Mouse (Mus musculus) CH12.LX (cell line): Measurements from ENCODE around the gene Gys2. TPM values are rescaled to one million over a fixed set of nuclear protein-coding genes. Genes with fewer than 3 reads are reported as not detected.

Source experiments
- DNase-seq: peaks from one replicate; pipeline ENCODE4 v3.0.0-alpha.2; 2013; ENCODE audit errors: extremely low read depth
- H3K27ac ChIP-seq: 2 replicates; pipeline ENCODE4 v1.5.1; 2012; ENCODE audit warnings: low read depth, mild to moderate bottlenecking, control low read depth, moderate library complexity; ENCODE audit not compliant: insufficient read depth
- H3K27me3 ChIP-seq: replicated peaks from 2 replicates; pipeline ENCODE3; 2012; ENCODE audit warnings: inconsistent platforms
- H3K36me3 ChIP-seq, 2 experiments: replicated peaks in 1 of 2; 2 replicates each; pipeline versions ENCODE3 to v1.6.1; 2012; ENCODE audit warnings: inconsistent platforms in 1 of 2, low read length in 1 of 2, mild to moderate bottlenecking in 1 of 2, mixed read lengths in 1 of 2, moderate library complexity in 1 of 2; ENCODE audit not compliant: control insufficient read depth in 1 of 2, insufficient read depth in 1 of 2
- H3K4me1 ChIP-seq, 2 experiments: 2 replicates each; pipeline ENCODE4 v1.6.1; 2012; ENCODE audit warnings: inconsistent platforms in 1 of 2, moderate library complexity in 1 of 2; ENCODE audit not compliant: insufficient read depth in 2 of 2, control insufficient read depth in 1 of 2
- H3K4me2 ChIP-seq: 2 replicates; pipeline ENCODE4 v1.6.1; 2012; ENCODE audit warnings: low read depth, mild to moderate bottlenecking, control low read depth; ENCODE audit not compliant: poor library complexity, insufficient read depth, severe bottlenecking
- H3K4me3 ChIP-seq, 3 experiments: fragments of 150-350 bp in 1 of 3; sonication (generic) in 1 of 3; replicated peaks in 1 of 3; 2 replicates each; pipeline versions ENCODE3 to v1.5.1; 2011 to 2012; ENCODE audit warnings: low read depth in 2 of 3, low read length in 2 of 3, mild to moderate bottlenecking in 2 of 3, moderate library complexity in 2 of 3, control low read depth in 1 of 3, improper control_type of control experiment in 1 of 3, inconsistent platforms in 1 of 3, mixed read lengths in 1 of 3; ENCODE audit not compliant: poor library complexity in 1 of 3
- H3K79me2 ChIP-seq: replicated peaks from 2 replicates; pipeline ENCODE4 v1.6.1; 2012; ENCODE audit warnings: mild to moderate bottlenecking, moderate library complexity; ENCODE audit not compliant: control insufficient read depth, poor library complexity, insufficient read depth, severe bottlenecking; ENCODE audit errors: extremely low read depth
- H3K9ac ChIP-seq: 2 replicates; pipeline ENCODE4 v1.6.1; 2012; ENCODE audit warnings: low read depth, mild to moderate bottlenecking, control low read depth, moderate library complexity; ENCODE audit not compliant: insufficient read depth
- H3K9me3 ChIP-seq: replicated peaks from 2 replicates; pipeline ENCODE3; 2012; ENCODE audit warnings: low read length, inconsistent platforms, mixed read lengths
- CHD1 ChIP-seq: IDR thresholded peaks from 2 replicates; pipeline ENCODE4 v1.6.1; 2012; ENCODE audit warnings: low read depth, low read length, improper control_type of control experiment, inconsistent platforms
- CHD2 ChIP-seq: IDR thresholded peaks from 2 replicates; pipeline ENCODE4 v1.6.1; 2011; ENCODE audit warnings: low read length, improper control_type of control experiment
- ETS1 ChIP-seq: conservative IDR thresholded peaks from 2 replicates; pipeline ENCODE4 v1.6.1; 2012; ENCODE audit warnings: low read depth, mild to moderate bottlenecking, inconsistent platforms, low read length, improper control_type of control experiment, moderate library complexity
- GABPA ChIP-seq: IDR thresholded peaks from 2 replicates; pipeline ENCODE4 v1.6.1; 2012; ENCODE audit warnings: low read depth, low read length, improper control_type of control experiment, inconsistent platforms; ENCODE audit not compliant: insufficient replicate concordance
- HCFC1 ChIP-seq: IDR thresholded peaks from 2 replicates; pipeline ENCODE4 v1.6.1; 2012; ENCODE audit warnings: low read depth, mild to moderate bottlenecking, inconsistent platforms, low read length, improper control_type of control experiment
- MAFK ChIP-seq: IDR thresholded peaks from 2 replicates; pipeline ENCODE4 v1.6.1; 2011; ENCODE audit warnings: low read length, improper control_type of control experiment; ENCODE audit not compliant: insufficient replicate concordance
- MAZ ChIP-seq: IDR thresholded peaks from 2 replicates; pipeline ENCODE4 v1.6.1; 2012; ENCODE audit warnings: low read depth, mild to moderate bottlenecking, inconsistent platforms, low read length, improper control_type of control experiment, moderate library complexity
- MXI1 ChIP-seq: IDR thresholded peaks from 2 replicates; pipeline ENCODE4 v1.6.1; 2011; ENCODE audit warnings: mild to moderate bottlenecking, low read depth, low read length, improper control_type of control experiment
- MYC ChIP-seq: IDR thresholded peaks from 2 replicates; pipeline ENCODE4 v1.6.1; 2011; ENCODE audit warnings: low read depth, mild to moderate bottlenecking, improper control_type of control experiment, low read length
- NELFE ChIP-seq: IDR thresholded peaks from 2 replicates; pipeline ENCODE4 v1.6.1; 2011; ENCODE audit warnings: low read depth, low read length, improper control_type of control experiment
- NRF1 ChIP-seq: IDR thresholded peaks from 2 replicates; pipeline ENCODE4 v1.6.1; 2014; ENCODE audit warnings: low read depth, mild to moderate bottlenecking, inconsistent platforms, low read length, improper control_type of control experiment, moderate library complexity
- RAD21 ChIP-seq: IDR thresholded peaks from 2 replicates; pipeline ENCODE4 v1.6.1; 2011; ENCODE audit warnings: low read depth, mild to moderate bottlenecking, low read length, improper control_type of control experiment, moderate library complexity
- SIN3A ChIP-seq: IDR thresholded peaks from 2 replicates; pipeline ENCODE4 v1.6.1; 2012; ENCODE audit warnings: low read length, improper control_type of control experiment, inconsistent platforms
- SMC3 ChIP-seq: IDR thresholded peaks from 2 replicates; pipeline ENCODE4 v1.6.1; 2011; ENCODE audit warnings: low read depth, low read length, improper control_type of control experiment
- TBP ChIP-seq: conservative IDR thresholded peaks from 2 replicates; pipeline ENCODE4 v1.6.1; 2011; ENCODE audit warnings: low read depth, low read length, improper control_type of control experiment
- UBTF ChIP-seq: IDR thresholded peaks from 2 replicates; pipeline ENCODE4 v1.6.1; 2012; ENCODE audit warnings: low read depth, mild to moderate bottlenecking, inconsistent platforms, low read length, improper control_type of control experiment, moderate library complexity
- USF1 ChIP-seq: IDR thresholded peaks from 2 replicates; pipeline ENCODE4 v1.6.1; 2014; ENCODE audit warnings: low read depth, mild to moderate bottlenecking, inconsistent platforms, low read length, improper control_type of control experiment
- ZC3H11A ChIP-seq: IDR thresholded peaks from 2 replicates; pipeline ENCODE4 v1.6.1; 2012; ENCODE audit warnings: low read depth, mild to moderate bottlenecking, inconsistent platforms, low read length, improper control_type of control experiment
- ZMIZ1 ChIP-seq: IDR thresholded peaks from 2 replicates; pipeline ENCODE4 v1.6.1; 2012; ENCODE audit warnings: low read depth, mild to moderate bottlenecking, inconsistent platforms, low read length, improper control_type of control experiment
- dilution Hi-C: fragments of 300-500 bp; cut with MboI; formaldehyde crosslinking; loops from 2 replicates; pipeline ENCODE4 v1.14.3; 2020; ENCODE audit warnings: low sequenced_read_pairs; ENCODE audit not compliant: extremely low pct_unique_long_range_greater_than_20kb, extremely low pct_ligation_motif_present
- in situ Hi-C: fragments of 300-500 bp; cut with MboI; formaldehyde crosslinking; loops from 3 replicates; pipeline ENCODE4 v1.14.3; 2019; ENCODE audit warnings: low sequenced_read_pairs, low pct_ligation_motif_present, low pct_unique_long_range_greater_than_20kb, mixed read lengths
- polyA plus RNA-seq: library from polyadenylated mRNA; unstranded; fragments of >175 nt; gene quantifications from 2 replicates; pipeline ENCODE4 v1.2.1, GENCODE M21; 2012; ENCODE audit warnings: low read depth; ENCODE audit not compliant: insufficient read length
- total RNA-seq, 2 experiments: library from RNA; depleted of rRNA; stranded (reverse); fragments of 300-350 nt in 1 of 2; fragments of >200 nt in 1 of 2; gene quantifications; 2 replicates each; pipeline ENCODE4 v1.2.3; 2012 to 2014

Gene Gys2
- total and polyA plus RNA-seq, 3 experiments = not detected

DNA sequence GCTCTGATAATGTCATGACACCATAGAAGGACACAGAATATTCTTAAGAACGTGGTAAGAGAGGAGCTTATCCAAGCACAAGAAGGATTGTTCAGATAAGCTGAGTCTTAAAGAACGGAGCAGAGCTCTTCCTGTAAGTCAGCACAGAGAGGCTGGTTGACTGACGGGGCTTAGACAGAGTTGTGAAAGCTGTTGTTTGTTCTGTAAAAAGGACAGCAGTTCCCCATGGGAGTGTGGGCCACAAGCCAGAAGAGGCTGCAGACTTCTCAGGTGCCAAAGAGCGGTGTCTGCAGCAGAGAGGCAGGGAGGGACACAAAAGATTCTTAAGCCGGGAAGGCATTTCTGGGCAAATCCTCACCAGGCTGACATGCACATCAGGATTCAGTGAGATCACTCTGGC, 78.2 kb downstream of the Gys2 start:
- Histone ChIP-seq H3K4me1 (peaks cover 8 to 21% of the 10 kb centered on the region in 2 experiments), H3K4me3 (no peak overlapping the region), H3K36me3 (peaks cover 38 to 60% of the 10 kb centered on the region in 2 experiments), H3K27ac (no peak overlapping the region), H3K4me2 (no peak overlapping the region), H3K27me3 (no peaks in the 10 kb centered on the region), H3K9ac (no peak overlapping the region), H3K9me3 (no peaks in the 10 kb centered on the region), H3K79me2 (peaks cover 44% of the 10 kb centered on the region)
- dilution Hi-C loops = no loop called here
- no peak for DNase-seq
- in situ Hi-C loops = no loop called here
- TF ChIP-seq RAD21 (no peak), USF1 (no peak)

DNA sequence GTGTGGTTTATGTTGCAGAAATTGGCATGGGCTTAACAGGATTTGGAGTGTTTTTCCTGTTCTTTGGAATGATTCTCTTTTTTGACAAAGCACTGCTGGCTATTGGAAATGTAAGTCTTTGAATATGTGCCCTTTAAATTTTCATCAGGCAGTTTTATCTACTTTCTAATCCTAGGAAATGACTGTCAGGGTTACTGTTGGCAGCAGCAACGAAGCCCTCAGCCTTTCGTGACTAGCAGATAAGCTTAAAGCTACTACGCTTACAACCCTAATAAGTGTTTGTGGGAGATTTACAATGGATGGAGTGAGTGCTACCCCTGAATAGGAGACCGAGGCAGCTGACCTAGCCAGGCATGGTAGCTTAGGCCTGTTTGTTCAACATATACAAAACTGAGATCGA, 80.6 kb downstream of the Gys2 start:
- peaks cover 66% of the 10 kb centered on the region for H3K79me2 ChIP-seq
- no peaks in the 10 kb centered on the region for H3K27me3 ChIP-seq
- H3K4me3 ChIP-seq = no peak overlapping the region
- H3K4me2 ChIP-seq = no peak overlapping the region
- TF ChIP-seq UBTF = no peak
- no peak for TF ChIP-seq MYC
- TF ChIP-seq GABPA = no peak
- TF ChIP-seq CHD1 = no peak
- TF ChIP-seq ETS1 = no peak
- TF ChIP-seq SMC3 = no peak
- TF ChIP-seq ZC3H11A = no peak
- TF ChIP-seq MAZ = no peak
- no peak for TF ChIP-seq NRF1
- TF ChIP-seq CHD2 = no peak
- no peak for TF ChIP-seq RAD21
- TF ChIP-seq MAFK = no peak
- no peak for TF ChIP-seq SIN3A
- no peak for TF ChIP-seq NELFE
- TF ChIP-seq ZMIZ1 = no peak
- no peak for TF ChIP-seq MXI1
- TF ChIP-seq TBP = no peak
- no peak for TF ChIP-seq HCFC1
- H3K9me3 ChIP-seq = no peaks in the 10 kb centered on the region
- peaks cover 38 to 68% of the 10 kb centered on the region in 2 experiments for H3K36me3 ChIP-seq
- H3K4me1 ChIP-seq = peaks cover 11 to 36% of the 10 kb centered on the region in 2 experiments
- in situ Hi-C loops (no loop called here), dilution Hi-C loops (no loop called here)
- H3K27ac ChIP-seq = no peak overlapping the region
- DNase-seq = no peak
- H3K9ac ChIP-seq = no peak overlapping the region
